Mouse (Mus musculus) heart, embryonic 10.5 days (tissue): ENCODE measurements around the gene Celf2. TPM values are rescaled to one million over a fixed set of nuclear protein-coding genes. Genes with fewer than 3 reads are reported as not detected.
"Not testable (repeated sequence)": the region's sequence is repeated elsewhere in the genome, so short reads cannot be mapped to it uniquely, and the experiment has no call there.

ENCODE experiments used
- DNase-seq: peaks from one replicate; pipeline ENCODE4 v3.0.0-alpha.2; 2017; ENCODE audit warnings: low spot score
- H3K27ac ChIP-seq: fragments of 300-500 bp; sonication (generic); 2 replicates; pipeline ENCODE4 v1.5.1; 2016; ENCODE audit warnings: mild to moderate bottlenecking
- H3K27me3 ChIP-seq: fragments of 300-500 bp; sonication (generic); 2 replicates; pipeline ENCODE4 v1.6.1; 2016; ENCODE audit warnings: mild to moderate bottlenecking; ENCODE audit not compliant: poor library complexity, insufficient read depth, severe bottlenecking
- H3K36me3 ChIP-seq: fragments of 300-500 bp; sonication (generic); 2 replicates; pipeline ENCODE4 v1.6.1; 2016; ENCODE audit warnings: mild to moderate bottlenecking, moderate library complexity
- H3K4me1 ChIP-seq: fragments of 300-500 bp; sonication (generic); 2 replicates; pipeline ENCODE4 v1.6.1; 2016; ENCODE audit warnings: mild to moderate bottlenecking
- H3K4me3 ChIP-seq: fragments of 300-500 bp; sonication (generic); 2 replicates; pipeline ENCODE4 v1.5.1; 2016; ENCODE audit warnings: mild to moderate bottlenecking, moderate library complexity
- H3K9me3 ChIP-seq: fragments of 300-500 bp; sonication (generic); 2 replicates; pipeline ENCODE4 v1.6.1; 2016; ENCODE audit warnings: mild to moderate bottlenecking, moderate library complexity
- WGBS: fragments of 180-500 bp; shearing (Covaris S2); methylation state at CpG from one replicate; pipeline ENCODE4 v1.1.7; 2016; 5-methylcytosine and 5-hydroxymethylcytosine counted together
- polyA plus RNA-seq: library from polyadenylated mRNA; unstranded; fragments of >200 nt; fragmentation: Nextera tagmentation; extraction: Ambion mirVana; gene quantifications from 2 replicates; pipeline ENCODE4 v1.2.1, GENCODE M21; 2016

The Celf2 gene
- polyA plus RNA-seq, 1 experiment from 2014 or later: 38.2 TPM

- no peaks in the 10 kb centered on the region for H3K4me1 ChIP-seq
- 0 out of 2 replicates have a peak, but pooled peaks cover 3% of the 10 kb centered on the region for H3K36me3 ChIP-seq
- no peak overlapping the region for H3K4me3 ChIP-seq
- no peaks in the 10 kb centered on the region for H3K27me3 ChIP-seq
- no peak for DNase-seq
- 84% methylated on average over 8 of the region's 8 CpGs for WGBS
- no peak overlapping the region for H3K27ac ChIP-seq
- no peaks in the 10 kb centered on the region for H3K9me3 ChIP-seq
These were observed 911.1 kb downstream of the Celf2 start for GRCm38 (mm10) chr2:6598124-6598878.

GRCm38 (mm10) chr2:6594736-6595135, 914.6 kb downstream of the Celf2 start:
- Histone ChIP-seq H3K27ac (no peak overlapping the region), H3K4me3 (no peak overlapping the region), H3K4me1 (no peaks in the 10 kb centered on the region), H3K27me3 (no peaks in the 10 kb centered on the region), H3K36me3 (peaks cover 3% of the 10 kb centered on the region; the same call in 1 of the 2 replicates), H3K9me3 (no peaks in the 10 kb centered on the region)
- DNase-seq: no peak
- WGBS: 34% methylated on average over 1 of the region's 1 CpGs

GRCm38 (mm10) chr2:6594160-6594559, 915.2 kb downstream of the Celf2 start:
- Histone ChIP-seq H3K27me3 (no peaks in the 10 kb centered on the region), H3K9me3 (no peaks in the 10 kb centered on the region)
- WGBS: 65% methylated on average over 3 of the region's 3 CpGs

GRCm38 (mm10) chr2:6593739-6594138, 915.6 kb downstream of the Celf2 start:
- H3K4me1 ChIP-seq: no peaks in the 10 kb centered on the region
- H3K27me3 ChIP-seq: no peaks in the 10 kb centered on the region
- H3K9me3 ChIP-seq: no peaks in the 10 kb centered on the region
- no peak overlapping the region for H3K27ac ChIP-seq
- DNase-seq: no peak
- H3K4me3 ChIP-seq: no peak overlapping the region
- 63% methylated on average over 14 of the region's 14 CpGs for WGBS
- H3K36me3 ChIP-seq: peaks cover 3% of the 10 kb centered on the region; the same call in 1 of the 2 replicates

More at GRCm38 (mm10) chr2:6594160-6594559, 915.2 kb downstream of the Celf2 start:
- H3K36me3 ChIP-seq: peaks cover 3% of the 10 kb centered on the region; the same call in 1 of the 2 replicates
- no peak overlapping the region for H3K4me3 ChIP-seq
- H3K27ac ChIP-seq: no peak overlapping the region
- H3K4me1 ChIP-seq: no peaks in the 10 kb centered on the region
- DNase-seq: no peak

- Histone ChIP-seq H3K27ac (no peak overlapping the region), H3K4me3 (no peak overlapping the region), H3K4me1 (no peaks in the 10 kb centered on the region), H3K9me3 (no peaks in the 10 kb centered on the region), H3K27me3 (no peaks in the 10 kb centered on the region), H3K36me3 (no peaks in the 10 kb centered on the region)
- no peak for DNase-seq
- WGBS: 93% methylated on average over 10 of the region's 10 CpGs
These were observed 923.2 kb downstream of the Celf2 start for GRCm38 (mm10) chr2:6586122-6586681.

- H3K27ac ChIP-seq: no peak overlapping the region
- no peak for DNase-seq
- WGBS: 84% methylated on average over 7 of the region's 7 CpGs
These were observed 924.2 kb downstream of the Celf2 start for GRCm38 (mm10) chr2:6585069-6585754.

GRCm38 (mm10) chr2:6582711-6583110, 926.7 kb downstream of the Celf2 start:
- Histone ChIP-seq H3K36me3 (no peaks in the 10 kb centered on the region), H3K4me3 (no peak overlapping the region), H3K27ac (no peak overlapping the region), H3K9me3 (no peaks in the 10 kb centered on the region), H3K27me3 (no peaks in the 10 kb centered on the region), H3K4me1 (no peaks in the 10 kb centered on the region)
- DNase-seq: no peak

More at GRCm38 (mm10) chr2:6585069-6585754, 924.2 kb downstream of the Celf2 start:
- no peaks in the 10 kb centered on the region for H3K9me3 ChIP-seq
- H3K4me3 ChIP-seq: no peak overlapping the region
- H3K4me1 ChIP-seq: no peaks in the 10 kb centered on the region
- H3K27me3 ChIP-seq: no peaks in the 10 kb centered on the region
- no peaks in the 10 kb centered on the region for H3K36me3 ChIP-seq

- Histone ChIP-seq H3K36me3 (no peaks in the 10 kb centered on the region), H3K27me3 (no peaks in the 10 kb centered on the region), H3K4me1 (no peaks in the 10 kb centered on the region), H3K4me3 (no peak overlapping the region), H3K27ac (no peak overlapping the region), H3K9me3 (no peaks in the 10 kb centered on the region)
- 79% methylated on average over 5 of the region's 5 CpGs for WGBS
- DNase-seq: no peak
These were observed 929.3 kb downstream of the Celf2 start for GRCm38 (mm10) chr2:6580066-6580465.

- WGBS: 92% methylated on average over 3 of the region's 3 CpGs
- not testable (repeated sequence) for H3K36me3 ChIP-seq
These were observed 934.0 kb downstream of the Celf2 start for GRCm38 (mm10) chr2:6575316-6575715.

GRCm38 (mm10) chr2:6573640-6574039, 935.7 kb downstream of the Celf2 start:
- no peaks in the 10 kb centered on the region for H3K36me3 ChIP-seq
- H3K27me3 ChIP-seq: no peaks in the 10 kb centered on the region
- 63% methylated on average over 2 of the region's 2 CpGs for WGBS
- DNase-seq: no peak
- H3K4me1 ChIP-seq: peaks cover 14% of the 10 kb centered on the region; the same call in 1 of the 2 replicates
- H3K27ac ChIP-seq: no peak overlapping the region
- no peaks in the 10 kb centered on the region for H3K9me3 ChIP-seq
- H3K4me3 ChIP-seq: no peak overlapping the region

More at GRCm38 (mm10) chr2:6575316-6575715, 934.0 kb downstream of the Celf2 start:
- DNase-seq, H3K9me3 ChIP-seq, H3K27ac ChIP-seq, H3K4me3 ChIP-seq, H3K27me3 ChIP-seq: not testable (repeated sequence)
- peaks cover 14% of the 10 kb centered on the region; the same call in 1 of the 2 replicates for H3K4me1 ChIP-seq

- Histone ChIP-seq H3K27me3 (no peaks in the 10 kb centered on the region), H3K4me1 (peaks cover 14% of the 10 kb centered on the region; the same call in 1 of the 2 replicates), H3K27ac (no peak overlapping the region), H3K4me3 (no peak overlapping the region), H3K9me3 (no peaks in the 10 kb centered on the region), H3K36me3 (no peaks in the 10 kb centered on the region)
- DNase-seq: no peak
- 60% methylated on average over 5 of the region's 5 CpGs for WGBS
These were observed 936.4 kb downstream of the Celf2 start for GRCm38 (mm10) chr2:6572976-6573375.

- no peaks in the 10 kb centered on the region for H3K9me3 ChIP-seq
- peaks cover 14% of the 10 kb centered on the region; the same call in 1 of the 2 replicates for H3K4me1 ChIP-seq
- H3K27me3 ChIP-seq: no peaks in the 10 kb centered on the region
- WGBS: 49% methylated on average over 1 of the region's 1 CpGs
- no peak overlapping the region for H3K4me3 ChIP-seq
- DNase-seq: no peak
- H3K27ac ChIP-seq: no peak overlapping the region
- H3K36me3 ChIP-seq: no peaks in the 10 kb centered on the region
These were observed 940.3 kb downstream of the Celf2 start for GRCm38 (mm10) chr2:6569040-6569542.

- no peak for DNase-seq
These were observed 944.2 kb downstream of the Celf2 start for GRCm38 (mm10) chr2:6565175-6565574.

More at GRCm38 (mm10) chr2:6565175-6565574, 944.2 kb downstream of the Celf2 start:
- peaks cover 6% of the 10 kb centered on the region; the same call in 1 of the 2 replicates for H3K36me3 ChIP-seq
- no peak overlapping the region for H3K27ac ChIP-seq
- no peaks in the 10 kb centered on the region for H3K4me1 ChIP-seq
- H3K9me3 ChIP-seq: no peaks in the 10 kb centered on the region
- no peaks in the 10 kb centered on the region for H3K27me3 ChIP-seq
- 91% methylated on average over 3 of the region's 3 CpGs for WGBS
- H3K4me3 ChIP-seq: no peak overlapping the region
